Mouse (Mus musculus): Measurements from ENCODE around the gene Cavin4. TPM values are rescaled to one million over a fixed set of nuclear protein-coding genes. Genes with fewer than 3 reads are reported as not detected.

Gene Cavin4
- polyA plus RNA-seq (2012; rRNA removed) = 2.3 and 3.4 TPM in 2 replicates

DNA sequence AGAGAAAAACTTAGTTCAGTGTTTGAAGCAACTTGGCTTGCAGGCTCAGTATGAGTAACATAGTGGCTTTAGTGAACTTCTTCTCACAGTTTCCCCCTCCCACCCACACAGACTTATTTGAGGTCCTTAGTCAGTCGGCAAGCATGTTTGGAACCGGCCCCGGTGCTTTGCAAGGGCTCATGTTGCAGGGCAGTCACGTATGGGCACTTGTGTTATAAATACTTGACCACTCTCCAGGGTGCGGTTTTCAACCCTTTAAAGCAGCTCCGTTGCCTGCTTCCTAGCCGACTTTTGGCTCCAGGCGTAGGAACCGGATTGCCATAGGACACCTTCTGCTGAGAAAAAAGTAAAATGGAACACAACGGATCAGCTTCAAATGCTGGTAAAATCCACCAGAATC is at the start of gene Cavin4:
Gene Cavin4, plus strand, starts transcription at position 244 of the 400 bp plus-strand sequence.
- DNase-seq (ENCODE audit: low read depth) = no peak
- TF ChIP-seq POLR2A (IDR thresholded peaks at IDR 0.05; ENCODE audit: borderline replicate concordance, extremely low read depth, insufficient read depth, insufficient read length, poor library complexity, severe bottlenecking) (no peak), CTCF (IDR thresholded peaks at IDR 0.05; ENCODE audit: borderline replicate concordance, extremely low read depth, insufficient read depth, insufficient read length) (no peak)

DNA sequence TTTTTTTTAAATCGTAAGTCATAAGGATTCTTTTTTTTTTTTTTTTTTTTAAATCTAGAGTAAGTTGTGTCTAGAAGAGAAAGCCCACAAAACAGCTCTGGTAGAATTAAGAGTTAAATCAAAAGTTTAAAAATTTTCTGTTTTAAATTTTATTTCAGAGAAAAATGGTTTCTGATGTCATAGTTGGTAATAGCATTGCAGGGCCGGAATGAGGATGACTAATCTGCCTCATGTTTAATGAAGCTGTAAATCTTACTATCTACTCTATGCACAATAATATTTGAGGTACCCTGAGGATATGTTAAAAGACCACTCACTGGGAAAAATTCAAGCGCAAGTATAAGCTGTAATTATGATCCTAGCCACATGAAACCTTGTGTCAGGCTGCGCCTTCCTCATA is 47.8 kb upstream of the Cavin4 start:
- TF ChIP-seq POLR2A (IDR thresholded peaks at IDR 0.05; ENCODE audit: borderline replicate concordance, extremely low read depth, insufficient read depth, insufficient read length, poor library complexity, severe bottlenecking) = no peak
- no peak for TF ChIP-seq CTCF (IDR thresholded peaks at IDR 0.05; ENCODE audit: borderline replicate concordance, extremely low read depth, insufficient read depth, insufficient read length)
- no peak for DNase-seq (ENCODE audit: low read depth)

DNA sequence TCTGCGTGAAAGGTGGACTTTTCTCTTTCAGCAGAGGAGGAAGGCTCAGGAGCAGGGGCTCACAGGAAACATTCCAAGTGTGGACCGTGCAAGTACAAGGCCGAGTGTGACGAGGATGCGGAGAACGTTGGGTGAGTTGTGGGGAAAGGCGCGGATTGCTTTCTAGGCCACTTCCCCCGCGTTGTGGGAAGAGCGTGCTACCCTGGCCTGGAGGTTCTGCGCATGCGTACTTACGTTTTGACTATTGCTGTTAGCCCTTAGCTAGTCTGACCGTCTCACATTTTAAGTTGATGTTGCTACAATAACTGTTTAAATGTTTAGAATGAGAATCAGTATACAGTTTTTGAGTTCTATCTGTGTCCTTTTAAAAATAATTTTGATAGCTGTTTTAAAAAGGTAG is 46.1 kb upstream of the Cavin4 start:
- no peak for DNase-seq (ENCODE audit: low read depth)

DNA sequence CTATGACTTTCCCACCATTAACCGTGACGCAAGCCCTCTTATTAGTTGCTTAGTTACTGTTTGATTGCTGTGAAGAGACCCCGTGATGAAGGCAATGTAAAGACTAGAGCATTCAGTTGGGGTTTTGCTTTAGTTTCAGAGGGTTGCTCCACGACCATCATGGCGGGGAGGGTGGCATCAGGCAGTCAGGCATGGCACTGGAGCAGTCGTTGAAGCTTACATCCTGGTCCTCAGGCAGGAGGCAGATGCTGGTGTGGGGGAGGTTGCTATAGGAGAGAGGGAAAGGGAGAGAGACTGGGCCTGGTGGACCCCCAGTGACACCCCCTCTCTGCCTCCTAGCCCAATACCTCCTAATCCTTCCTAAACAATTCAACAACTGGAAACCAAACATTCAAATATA is 43.2 kb upstream of the Cavin4 start:
- no peak for DNase-seq (ENCODE audit: low read depth)
- TF ChIP-seq POLR2A (IDR thresholded peaks at IDR 0.05; ENCODE audit: borderline replicate concordance, extremely low read depth, insufficient read depth, insufficient read length, poor library complexity, severe bottlenecking) (no peak), CTCF (IDR thresholded peaks at IDR 0.05; ENCODE audit: borderline replicate concordance, extremely low read depth, insufficient read depth, insufficient read length) (no peak)

More for the DNA sequence above, 46.1 kb upstream of the Cavin4 start:
- no peak for TF ChIP-seq POLR2A (IDR thresholded peaks at IDR 0.05; ENCODE audit: borderline replicate concordance, extremely low read depth, insufficient read depth, insufficient read length, poor library complexity, severe bottlenecking)

DNA sequence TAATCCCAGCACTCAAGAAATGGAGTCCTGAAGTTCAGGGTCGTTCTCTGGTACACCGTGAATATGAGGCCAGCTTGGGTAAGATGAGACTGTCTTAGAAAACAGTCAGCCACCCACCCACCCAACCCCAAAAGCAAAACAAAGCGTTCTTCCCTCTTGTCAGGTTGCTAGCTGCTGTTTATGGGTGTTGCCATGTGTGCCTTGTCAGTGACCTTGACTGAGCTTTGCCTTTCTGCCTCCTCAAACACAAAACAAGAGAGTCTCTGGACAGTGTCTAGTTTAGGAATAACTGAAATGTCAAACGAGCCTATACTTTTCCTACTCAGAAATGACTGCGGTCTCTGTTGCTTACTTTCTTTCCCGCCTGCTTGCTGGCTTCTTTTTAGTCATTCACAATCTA is 41.1 kb upstream of the Cavin4 start:
- no peak for DNase-seq (ENCODE audit: low read depth)
- TF ChIP-seq POLR2A (IDR thresholded peaks at IDR 0.05; ENCODE audit: borderline replicate concordance, extremely low read depth, insufficient read depth, insufficient read length, poor library complexity, severe bottlenecking) (no peak), CTCF (IDR thresholded peaks at IDR 0.05; ENCODE audit: borderline replicate concordance, extremely low read depth, insufficient read depth, insufficient read length) (no peak)

DNA sequence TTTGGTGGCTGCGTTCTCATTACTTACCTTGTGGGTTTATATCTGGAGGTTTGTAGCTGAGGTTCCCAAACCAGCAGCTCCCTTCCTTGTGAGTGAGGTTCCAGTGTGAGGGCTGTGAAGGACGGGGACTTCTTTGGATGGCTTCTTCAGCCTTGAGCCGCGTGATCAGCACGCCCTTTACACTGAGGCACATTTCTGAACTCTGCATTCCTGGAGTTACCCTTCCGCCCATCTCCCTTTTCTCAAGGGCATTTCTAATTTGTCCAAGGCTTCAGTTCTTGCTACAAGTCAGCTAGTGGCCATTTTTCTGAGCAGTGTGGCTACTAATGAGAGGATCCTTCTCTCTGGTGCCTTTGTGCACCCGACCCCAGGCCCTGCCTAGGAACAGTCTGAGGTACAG is 40.4 kb upstream of the Cavin4 start:
- no peak for DNase-seq (ENCODE audit: low read depth)
- no peak for TF ChIP-seq CTCF (IDR thresholded peaks at IDR 0.05; ENCODE audit: borderline replicate concordance, extremely low read depth, insufficient read depth, insufficient read length)
- TF ChIP-seq POLR2A (IDR thresholded peaks at IDR 0.05; ENCODE audit: borderline replicate concordance, extremely low read depth, insufficient read depth, insufficient read length, poor library complexity, severe bottlenecking) = no peak

DNA sequence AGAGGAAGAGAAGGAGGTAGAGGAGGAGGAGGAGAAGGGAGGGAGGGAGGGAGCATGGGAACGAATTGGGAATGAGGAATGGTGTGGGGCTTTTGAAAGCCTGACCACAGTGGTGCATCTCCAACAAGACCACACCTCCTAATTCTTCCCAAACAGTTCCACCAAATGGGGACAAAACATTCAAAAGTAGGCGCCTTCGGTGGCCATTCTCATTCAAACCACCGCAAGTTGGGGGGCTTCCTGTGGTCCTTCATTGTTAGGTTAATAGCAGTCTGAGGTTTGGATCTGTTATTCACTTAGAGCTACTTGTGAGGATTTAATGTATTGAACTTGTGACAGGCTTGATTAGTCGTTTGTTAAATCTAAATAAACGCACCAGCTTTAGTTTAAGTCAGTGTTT is 38.4 kb upstream of the Cavin4 start:
- no peak for TF ChIP-seq CTCF (IDR thresholded peaks at IDR 0.05; ENCODE audit: borderline replicate concordance, extremely low read depth, insufficient read depth, insufficient read length)
- no peak for DNase-seq (ENCODE audit: low read depth)

DNA sequence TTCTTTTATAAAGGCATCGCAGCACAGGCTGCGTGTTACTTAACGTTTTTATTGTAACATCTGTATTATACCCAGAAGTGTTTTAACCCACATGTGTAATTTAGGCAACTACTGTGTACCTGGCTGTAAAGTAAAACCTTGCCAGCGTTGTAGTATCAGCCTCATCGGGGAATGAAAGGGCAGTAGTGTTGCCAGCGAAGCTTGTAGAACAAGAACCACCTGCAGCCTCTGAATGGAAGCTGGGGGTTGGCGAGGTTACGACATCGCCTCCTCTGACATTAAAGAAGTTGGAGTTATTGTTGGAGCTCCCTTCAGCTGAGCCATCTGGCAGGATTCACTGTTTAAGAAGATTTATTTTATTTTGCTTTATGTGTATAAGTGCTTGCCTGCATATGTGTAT is 37.5 kb upstream of the Cavin4 start:
- DNase-seq (ENCODE audit: low read depth) = no peak
- no peak for TF ChIP-seq CTCF (IDR thresholded peaks at IDR 0.05; ENCODE audit: borderline replicate concordance, extremely low read depth, insufficient read depth, insufficient read length)
- no peak for TF ChIP-seq POLR2A (IDR thresholded peaks at IDR 0.05; ENCODE audit: borderline replicate concordance, extremely low read depth, insufficient read depth, insufficient read length, poor library complexity, severe bottlenecking)

DNA sequence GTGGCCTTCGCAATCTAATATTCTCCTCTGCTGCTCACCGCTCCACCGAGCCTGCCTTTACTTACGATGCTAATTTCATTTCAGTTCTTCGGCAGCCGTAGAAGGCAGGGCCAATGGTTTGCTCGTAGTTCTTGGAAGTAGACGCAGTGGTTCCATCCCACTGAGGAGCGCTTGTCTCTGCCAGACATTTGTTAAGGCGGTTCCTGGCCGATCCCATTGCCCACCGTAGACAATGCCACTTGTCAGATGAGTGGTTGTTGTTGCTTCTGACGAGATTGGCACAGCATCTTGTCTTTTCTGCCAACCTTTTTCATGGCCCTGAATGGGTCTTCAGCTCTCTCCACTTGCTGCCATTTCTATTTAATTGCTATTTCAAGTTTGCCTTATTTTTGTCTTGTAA is 33.9 kb upstream of the Cavin4 start:
- TF ChIP-seq CTCF (IDR thresholded peaks at IDR 0.05; ENCODE audit: borderline replicate concordance, extremely low read depth, insufficient read depth, insufficient read length) = no peak
- no peak for TF ChIP-seq POLR2A (IDR thresholded peaks at IDR 0.05; ENCODE audit: borderline replicate concordance, extremely low read depth, insufficient read depth, insufficient read length, poor library complexity, severe bottlenecking)

DNA sequence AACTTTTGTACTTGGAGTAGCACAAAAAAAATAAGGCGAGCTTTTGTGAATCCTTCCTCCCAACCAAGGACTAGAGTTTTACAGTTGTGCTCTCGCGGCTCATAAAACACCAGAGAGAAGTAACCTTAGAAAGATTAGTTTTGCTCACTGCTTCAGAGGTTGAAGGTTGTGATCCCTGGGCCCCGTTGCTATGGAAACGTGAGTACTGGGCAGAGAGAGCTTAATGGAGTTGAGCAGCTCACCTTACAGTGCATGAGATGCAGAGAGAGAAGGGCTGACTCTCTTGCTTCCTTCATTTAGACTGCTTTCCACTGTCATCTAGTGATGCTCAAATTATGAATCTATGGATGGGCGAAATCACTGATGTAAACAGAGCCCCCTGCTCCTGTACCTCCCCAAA is 29.8 kb upstream of the Cavin4 start:
- DNase-seq (ENCODE audit: low read depth) = no peak
- TF ChIP-seq POLR2A (IDR thresholded peaks at IDR 0.05; ENCODE audit: borderline replicate concordance, extremely low read depth, insufficient read depth, insufficient read length, poor library complexity, severe bottlenecking) (no peak), CTCF (IDR thresholded peaks at IDR 0.05; ENCODE audit: borderline replicate concordance, extremely low read depth, insufficient read depth, insufficient read length) (no peak)

More for the DNA sequence above, 33.9 kb upstream of the Cavin4 start:
- DNase-seq (ENCODE audit: low read depth) = peak; percentile 87

DNA sequence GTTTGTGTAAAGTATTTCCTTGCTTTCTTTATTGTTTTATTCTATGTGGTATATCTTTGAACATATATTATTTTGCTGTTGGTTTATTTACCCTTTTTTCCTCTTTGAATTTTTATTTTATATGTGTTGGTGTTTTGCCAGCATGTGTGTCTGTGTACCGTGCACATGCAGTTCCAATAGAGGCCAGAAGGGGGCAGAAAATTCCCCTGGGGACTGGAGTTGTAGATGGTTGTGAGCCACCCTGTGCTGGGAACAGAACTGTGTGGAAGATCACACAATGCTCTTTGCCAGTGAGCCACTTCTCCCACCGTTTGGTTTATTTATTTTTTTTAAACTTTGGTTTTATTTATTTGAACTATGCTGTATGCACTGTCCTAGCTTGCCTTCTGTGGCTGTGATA is 29.3 kb upstream of the Cavin4 start:
- no peak for TF ChIP-seq POLR2A (IDR thresholded peaks at IDR 0.05; ENCODE audit: borderline replicate concordance, extremely low read depth, insufficient read depth, insufficient read length, poor library complexity, severe bottlenecking)
- peak; percentile 52; the same call in 1 of the 2 replicates for TF ChIP-seq CTCF (IDR thresholded peaks at IDR 0.05; ENCODE audit: borderline replicate concordance, extremely low read depth, insufficient read depth, insufficient read length)
- DNase-seq (ENCODE audit: low read depth) = no peak

DNA sequence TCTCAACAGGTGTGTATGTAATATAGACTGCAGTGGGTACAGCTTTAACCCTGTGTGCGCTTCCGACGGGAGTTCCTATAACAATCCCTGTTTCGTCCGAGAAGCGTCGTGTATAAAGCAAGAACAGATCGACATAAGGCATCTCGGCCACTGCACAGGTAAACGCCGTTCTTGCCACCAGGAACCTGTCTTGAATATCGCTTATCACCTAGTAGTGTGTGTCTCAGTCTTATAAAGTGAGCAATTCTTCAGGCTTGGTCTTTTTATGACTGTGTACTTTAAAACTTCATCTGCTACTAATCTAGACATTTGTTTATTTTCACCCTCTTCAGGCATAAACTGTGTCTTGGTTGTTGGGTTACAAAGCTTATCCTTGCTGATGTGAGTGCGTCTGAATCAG is 26.5 kb upstream of the Cavin4 start:
- TF ChIP-seq POLR2A (IDR thresholded peaks at IDR 0.05; ENCODE audit: borderline replicate concordance, extremely low read depth, insufficient read depth, insufficient read length, poor library complexity, severe bottlenecking) = no peak
- TF ChIP-seq CTCF (IDR thresholded peaks at IDR 0.05; ENCODE audit: borderline replicate concordance, extremely low read depth, insufficient read depth, insufficient read length) = no peak
- no peak for DNase-seq (ENCODE audit: low read depth)

DNA sequence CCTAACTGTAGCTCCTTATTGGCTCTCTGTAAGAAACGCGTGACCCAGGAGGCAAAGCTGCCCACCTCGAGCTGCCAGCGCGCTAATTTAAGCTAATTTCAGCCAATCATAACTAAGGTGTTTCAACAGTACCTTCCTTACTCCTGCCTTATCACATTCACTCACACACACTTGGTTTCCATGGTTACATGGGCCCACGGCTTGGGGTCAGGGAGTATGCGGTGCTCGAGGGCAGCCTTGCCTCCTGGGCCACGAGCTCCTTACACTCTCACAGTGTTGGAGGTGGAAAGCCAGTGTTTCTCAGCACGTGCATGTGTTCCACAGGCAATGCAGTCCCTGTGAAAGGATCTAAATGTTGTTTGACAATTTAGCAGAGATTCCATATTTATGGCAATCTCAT is 25.2 kb upstream of the Cavin4 start:
- DNase-seq (ENCODE audit: low read depth) = no peak
- TF ChIP-seq CTCF (IDR thresholded peaks at IDR 0.05; ENCODE audit: borderline replicate concordance, extremely low read depth, insufficient read depth, insufficient read length) (no peak), POLR2A (IDR thresholded peaks at IDR 0.05; ENCODE audit: borderline replicate concordance, extremely low read depth, insufficient read depth, insufficient read length, poor library complexity, severe bottlenecking) (no peak)

Measured in brain, embryonic 14.5 days (tissue).